Mouse (Mus musculus): Measurements from ENCODE around the gene L3mbtl4. TPM values are rescaled to one million over a fixed set of nuclear protein-coding genes. Genes with fewer than 3 reads are reported as not detected.

L3mbtl4 gene
- polyA plus RNA-seq, 1 experiment from 2014 or later = not detected

DNA sequence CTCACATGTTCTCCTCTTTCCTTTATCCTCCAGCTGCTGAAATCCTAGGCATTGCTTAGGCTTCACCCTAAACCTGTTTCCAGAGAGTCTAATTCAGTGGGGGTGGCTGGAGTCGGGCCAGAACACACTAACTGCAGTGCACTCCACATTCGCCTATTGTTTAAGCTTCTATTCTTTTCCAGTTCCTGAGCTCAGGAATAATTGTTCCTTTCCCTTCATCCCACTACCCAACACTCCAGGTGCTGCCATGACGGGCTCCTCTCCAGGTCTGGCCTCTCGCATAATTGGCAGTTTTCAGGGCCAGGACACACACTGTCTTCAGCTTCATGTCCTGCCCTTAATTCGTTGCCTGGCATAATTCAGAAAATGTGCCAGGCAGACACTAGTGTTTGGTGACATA is 437.1 kb downstream of the L3mbtl4 start:
- H3K9ac ChIP-seq = no peak overlapping the region
- H3K4me1 ChIP-seq = no peaks in the 10 kb centered on the region
- H3K4me2 ChIP-seq = no peak overlapping the region
- no peak for ATAC-seq
- WGBS (ENCODE audit: insufficient replicate concordance) = 55% methylated on average over 5 of the region's 5 CpGs
- H3K4me3 ChIP-seq = no peak overlapping the region
- no peaks in the 10 kb centered on the region for H3K36me3 ChIP-seq
- H3K9me3 ChIP-seq (replicated peaks) = no peaks in the 10 kb centered on the region
- H3K27me3 ChIP-seq (replicated peaks) = no peaks in the 10 kb centered on the region
- H3K27ac ChIP-seq = no peak overlapping the region

GRCm38 (mm10) chr17:68711350-68711749 is 437.8 kb downstream of the L3mbtl4 start:
- no peaks in the 10 kb centered on the region for H3K4me1 ChIP-seq
- H3K9me3 ChIP-seq (replicated peaks) = no peaks in the 10 kb centered on the region
- H3K27ac ChIP-seq = no peak overlapping the region
- WGBS (ENCODE audit: insufficient replicate concordance) = 64% methylated on average over 3 of the region's 3 CpGs
- no peak overlapping the region for H3K4me3 ChIP-seq
- no peak overlapping the region for H3K4me2 ChIP-seq
- no peaks in the 10 kb centered on the region for H3K36me3 ChIP-seq
- H3K27me3 ChIP-seq (replicated peaks) = no peaks in the 10 kb centered on the region
- ATAC-seq = no peak
- H3K9ac ChIP-seq = no peak overlapping the region

DNA sequence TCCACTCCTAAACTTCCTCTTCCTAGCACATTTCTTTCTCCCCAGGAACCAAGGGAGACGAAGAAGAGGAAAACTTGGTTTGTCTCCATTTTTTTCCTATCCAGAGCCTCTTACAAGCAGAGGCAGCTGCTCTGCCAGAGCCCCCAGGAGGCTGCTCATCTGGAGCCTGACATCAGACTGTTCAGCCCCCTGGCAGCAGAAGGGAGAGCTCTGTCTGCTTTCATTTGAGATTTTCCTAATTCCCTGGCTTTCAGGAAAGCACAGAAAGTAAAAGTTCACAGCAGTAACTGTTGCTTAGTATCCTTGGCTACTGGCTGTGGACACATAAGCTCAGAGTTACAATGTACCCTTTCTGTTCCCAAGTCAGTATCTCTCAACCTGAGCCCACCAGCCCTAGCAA is 474.7 kb downstream of the L3mbtl4 start:
- H3K27me3 ChIP-seq (replicated peaks) = no peaks in the 10 kb centered on the region
- 44% methylated on average over 1 of the region's 1 CpGs for WGBS (ENCODE audit: insufficient replicate concordance)
- no peaks in the 10 kb centered on the region for H3K4me1 ChIP-seq
- no peak overlapping the region for H3K4me2 ChIP-seq
- no peaks in the 10 kb centered on the region for H3K36me3 ChIP-seq
- H3K4me3 ChIP-seq = no peak overlapping the region
- ATAC-seq = no peak
- H3K9ac ChIP-seq = no peak overlapping the region
- no peak overlapping the region for H3K27ac ChIP-seq
- H3K9me3 ChIP-seq (replicated peaks) = no peaks in the 10 kb centered on the region

GRCm38 (mm10) chr17:68750513-68750912 is 476.9 kb downstream of the L3mbtl4 start:
- Histone ChIP-seq H3K9me3 (replicated peaks) (no peaks in the 10 kb centered on the region), H3K4me1 (no peaks in the 10 kb centered on the region), H3K9ac (no peak overlapping the region), H3K27ac (no peak overlapping the region), H3K36me3 (no peaks in the 10 kb centered on the region), H3K4me3 (no peak overlapping the region), H3K27me3 (replicated peaks) (no peaks in the 10 kb centered on the region), H3K4me2 (no peak overlapping the region)
- ATAC-seq = no peak
- 64% methylated on average over 6 of the region's 6 CpGs for WGBS (ENCODE audit: insufficient replicate concordance)

- Histone ChIP-seq H3K4me2 (no peak overlapping the region), H3K4me1 (no peaks in the 10 kb centered on the region), H3K27me3 (replicated peaks) (no peaks in the 10 kb centered on the region), H3K9ac (no peak overlapping the region), H3K27ac (no peak overlapping the region), H3K9me3 (replicated peaks) (no peaks in the 10 kb centered on the region), H3K4me3 (no peak overlapping the region), H3K36me3 (no peaks in the 10 kb centered on the region)
- WGBS (ENCODE audit: insufficient replicate concordance) = 67% methylated on average over 7 of the region's 7 CpGs
- no peak for ATAC-seq
Measured at GRCm38 (mm10) chr17:68753112-68753511, 479.5 kb downstream of the L3mbtl4 start.

DNA sequence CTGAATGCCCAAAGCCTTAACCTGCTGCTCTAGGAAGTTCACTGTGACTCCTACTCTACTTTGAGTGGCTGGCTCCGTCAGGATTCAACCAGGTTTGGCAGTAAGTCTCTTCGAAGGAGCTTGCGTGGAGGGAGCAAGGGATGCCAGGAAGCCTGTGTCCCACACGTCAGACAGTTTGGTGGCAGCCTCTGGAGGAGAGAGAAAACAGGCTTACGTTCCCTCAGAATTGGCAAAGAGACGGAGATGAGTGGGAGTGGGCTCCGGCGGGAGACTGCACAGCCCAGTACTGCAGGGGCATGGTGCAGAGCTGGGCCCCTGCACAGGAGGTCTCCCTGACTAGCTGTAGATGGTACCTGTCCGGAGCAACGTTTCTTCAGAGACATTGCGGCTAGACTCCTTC is 481.2 kb downstream of the L3mbtl4 start:
- H3K9ac ChIP-seq = no peak overlapping the region
- H3K9me3 ChIP-seq (replicated peaks) = no peaks in the 10 kb centered on the region
- no peak for ATAC-seq
- no peaks in the 10 kb centered on the region for H3K27me3 ChIP-seq (replicated peaks)
- no peaks in the 10 kb centered on the region for H3K36me3 ChIP-seq
- WGBS (ENCODE audit: insufficient replicate concordance) = 70% methylated on average over 11 of the region's 11 CpGs
- no peak overlapping the region for H3K4me3 ChIP-seq
- no peak overlapping the region for H3K4me2 ChIP-seq
- no peak overlapping the region for H3K27ac ChIP-seq
- H3K4me1 ChIP-seq = no peaks in the 10 kb centered on the region

- ATAC-seq = no peak
- H3K4me1 ChIP-seq = no peaks in the 10 kb centered on the region
- H3K36me3 ChIP-seq = no peaks in the 10 kb centered on the region
- no peak overlapping the region for H3K4me2 ChIP-seq
- H3K9me3 ChIP-seq (replicated peaks) = no peaks in the 10 kb centered on the region
- H3K27ac ChIP-seq = no peak overlapping the region
- no peak overlapping the region for H3K9ac ChIP-seq
- 42% methylated on average over 5 of the region's 5 CpGs for WGBS (ENCODE audit: insufficient replicate concordance)
- H3K27me3 ChIP-seq (replicated peaks) = no peaks in the 10 kb centered on the region
- H3K4me3 ChIP-seq = no peak overlapping the region
Measured at GRCm38 (mm10) chr17:68758428-68758827, 484.8 kb downstream of the L3mbtl4 start.

GRCm38 (mm10) chr17:68758936-68759335 is 485.3 kb downstream of the L3mbtl4 start:
- H3K4me2 ChIP-seq = no peak overlapping the region
- H3K9ac ChIP-seq = no peak overlapping the region
- H3K36me3 ChIP-seq = no peaks in the 10 kb centered on the region
- no peak overlapping the region for H3K27ac ChIP-seq
- ATAC-seq = no peak
- H3K9me3 ChIP-seq (replicated peaks) = no peaks in the 10 kb centered on the region
- WGBS (ENCODE audit: insufficient replicate concordance) = 62% methylated on average over 3 of the region's 3 CpGs
- H3K4me1 ChIP-seq = no peaks in the 10 kb centered on the region
- no peaks in the 10 kb centered on the region for H3K27me3 ChIP-seq (replicated peaks)
- H3K4me3 ChIP-seq = no peak overlapping the region

GRCm38 (mm10) chr17:68759978-68760377 is 486.4 kb downstream of the L3mbtl4 start:
- Histone ChIP-seq H3K4me3 (no peak overlapping the region), H3K4me1 (no peaks in the 10 kb centered on the region), H3K9ac (no peak overlapping the region), H3K27me3 (replicated peaks) (no peaks in the 10 kb centered on the region), H3K9me3 (replicated peaks) (no peaks in the 10 kb centered on the region), H3K27ac (no peak overlapping the region), H3K36me3 (no peaks in the 10 kb centered on the region), H3K4me2 (no peak overlapping the region)
- 62% methylated on average over 1 of the region's 1 CpGs for WGBS (ENCODE audit: insufficient replicate concordance)
- ATAC-seq = no peak

DNA sequence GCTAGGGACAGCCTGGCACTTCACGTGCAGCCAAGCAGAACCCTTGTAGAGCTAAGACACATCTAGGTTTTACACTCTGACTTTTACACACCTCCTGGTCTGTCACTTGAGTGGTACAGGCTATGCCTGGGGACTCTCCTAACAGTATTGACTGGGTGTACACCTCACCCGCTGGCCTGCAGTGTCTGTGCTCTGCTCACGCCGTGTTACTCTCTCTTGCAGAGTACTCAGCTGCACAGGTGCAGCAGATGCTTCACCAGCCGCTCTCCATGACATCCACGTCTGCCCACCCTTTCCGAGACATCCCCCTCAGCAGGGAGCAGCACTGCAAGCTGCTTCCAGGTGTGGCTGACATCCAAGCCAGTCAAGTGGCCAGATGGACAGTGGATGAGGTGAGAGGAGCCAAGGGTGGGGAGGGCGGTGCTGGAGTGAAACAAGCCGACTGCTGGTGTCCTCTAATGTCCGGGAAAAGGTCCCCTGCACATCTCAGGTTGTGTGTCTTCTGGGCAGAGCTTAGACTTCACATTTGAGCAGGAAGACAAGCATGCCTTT is 490.8 kb downstream of the L3mbtl4 start:
- 69% methylated on average over 10 of the region's 10 CpGs for WGBS (ENCODE audit: insufficient replicate concordance)
- no peak overlapping the region for H3K4me2 ChIP-seq
- no peaks in the 10 kb centered on the region for H3K9me3 ChIP-seq (replicated peaks)
- H3K9ac ChIP-seq = no peak overlapping the region
- no peak for ATAC-seq
- H3K4me1 ChIP-seq = no peaks in the 10 kb centered on the region
- H3K27ac ChIP-seq = no peak overlapping the region
- no peaks in the 10 kb centered on the region for H3K27me3 ChIP-seq (replicated peaks)
- H3K4me3 ChIP-seq = no peak overlapping the region
- H3K36me3 ChIP-seq = no peaks in the 10 kb centered on the region

DNA sequence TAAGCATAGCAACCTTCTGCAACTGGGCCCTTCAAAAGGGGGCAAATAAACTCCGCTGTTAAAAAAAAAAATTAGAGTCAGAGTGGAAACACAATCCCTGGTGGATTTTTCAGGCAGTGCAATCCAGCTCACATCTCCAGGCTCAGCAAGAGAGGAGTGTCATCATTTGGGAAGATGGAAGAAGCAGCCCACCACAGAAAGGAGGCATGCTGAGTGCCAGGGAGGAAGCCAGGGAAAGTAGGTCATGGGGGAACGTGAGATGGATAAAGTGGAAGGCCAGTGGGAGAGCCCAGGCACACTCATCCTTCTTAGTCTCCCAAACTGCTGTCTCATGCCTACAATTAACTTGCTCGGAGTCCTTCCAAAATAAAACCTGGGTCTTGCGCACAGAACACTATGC is 496.0 kb downstream of the L3mbtl4 start:
- H3K27ac ChIP-seq = no peak overlapping the region
- no peaks in the 10 kb centered on the region for H3K36me3 ChIP-seq
- H3K9me3 ChIP-seq (replicated peaks) = no peaks in the 10 kb centered on the region
- no peaks in the 10 kb centered on the region for H3K4me1 ChIP-seq
- 68% methylated on average over 4 of the region's 4 CpGs for WGBS (ENCODE audit: insufficient replicate concordance)
- no peak overlapping the region for H3K9ac ChIP-seq
- H3K4me2 ChIP-seq = no peak overlapping the region
- H3K27me3 ChIP-seq (replicated peaks) = no peaks in the 10 kb centered on the region
- no peak for ATAC-seq
- no peak overlapping the region for H3K4me3 ChIP-seq

GRCm38 (mm10) chr17:68771046-68771750 is 497.6 kb downstream of the L3mbtl4 start:
- Histone ChIP-seq H3K4me2 (no peak overlapping the region), H3K9me3 (replicated peaks) (no peaks in the 10 kb centered on the region), H3K9ac (no peak overlapping the region), H3K36me3 (no peaks in the 10 kb centered on the region), H3K4me1 (no peaks in the 10 kb centered on the region), H3K27me3 (replicated peaks) (no peaks in the 10 kb centered on the region), H3K4me3 (no peak overlapping the region), H3K27ac (no peak overlapping the region)
- 55% methylated on average over 7 of the region's 7 CpGs for WGBS (ENCODE audit: insufficient replicate concordance)
- ATAC-seq = no peak

GRCm38 (mm10) chr17:68793741-68794140 is 520.1 kb downstream of the L3mbtl4 start:
- no peak for ATAC-seq
- Histone ChIP-seq H3K36me3 (no peaks in the 10 kb centered on the region), H3K27ac (no peak overlapping the region), H3K4me3 (no peak overlapping the region), H3K27me3 (replicated peaks) (no peaks in the 10 kb centered on the region), H3K9ac (no peak overlapping the region), H3K4me2 (no peak overlapping the region), H3K9me3 (replicated peaks) (no peaks in the 10 kb centered on the region), H3K4me1 (no peaks in the 10 kb centered on the region)
- 60% methylated on average over 4 of the region's 4 CpGs for WGBS (ENCODE audit: insufficient replicate concordance)
